9 mouse cellular contexts compared by ENCODE assay signal in genomic region chr14:75060562-75060961, GRCm38 (mm10). TPM values are rescaled to one million over a fixed set of nuclear protein-coding genes. Genes with fewer than 3 reads are reported as not detected.
A peak's percentile ranks its signal among the peaks of the same experiment; 100 is the strongest.
DNase-seq lines count a peak whose midpoint lies in the region; TF ChIP-seq lines count a peak whose summit lies in the region.
"Had no signal": no experiment of that assay in that cellular context is flagged by ENCODE, and none has a peak within 500 bp of the region (broad histone marks: within the 10 kb centered on the region; RNA-seq: fewer than 3 reads in every experiment).

No protein-coding gene starts in this region.

- peak; percentile 21 to 43 for DNase-seq in layer of hippocampus, postnatal 10 days (ENCODE audit: low spot score in 2 of 2)
- no peak for DNase-seq in layer of hippocampus, postnatal 25 days (ENCODE audit: extremely low spot score in 1 of 2, low spot score in 1 of 2)
- peak; percentile 41 for DNase-seq in ES-CJ7 (ENCODE audit: low read depth, low spot score)
- peak; percentile 55 for DNase-seq in brain, embryonic 14.5 days (ENCODE audit: low read depth)
- DNase-seq in heart, adult 8-10 months (ENCODE audit: low spot score): peak; percentile 46
- DNase-seq in left cerebral cortex, adult 2 months (ENCODE audit: extremely low spot score in 1 of 2, low spot score in 2 of 2): peak in 1 of 2 experiments; percentile 15
- DNase-seq in retina, adult 2 months (ENCODE audit: low read depth, low spot score): peak; percentile 23
- no peak for DNase-seq in urinary bladder, adult 2 months (ENCODE audit: low spot score)

- H3K27ac ChIP-seq in left cerebral cortex, adult 2 months: no peak overlapping the region
- H3K27ac ChIP-seq: neural tube, embryonic 13.5 days had no signal

- intact Hi-C loops in left cerebral cortex, adult 2 months (cut with DNase I): loop anchor here (5.0 to 10.0 kb wide), 3 partner anchors 67 to 664 kb away; no protein-coding TSS in a partner anchor

- TF ChIP-seq CTCF in brain, embryonic 14.5 days (IDR thresholded peaks at IDR 0.05; ENCODE audit: borderline replicate concordance, extremely low read depth, insufficient read depth, insufficient read length): peak; percentile 67; the same call in 1 of the 2 replicates
- TF ChIP-seq CTCF in left cerebral cortex, adult 2 months (IDR thresholded peaks at IDR 0.05): peak; percentile 82

- no peak overlapping the region for H3K4me3 ChIP-seq in left cerebral cortex, adult 2 months
- H3K4me3 ChIP-seq: neural tube, embryonic 13.5 days had no signal

- TF ChIP-seq POLR2A in brain, embryonic 14.5 days (IDR thresholded peaks at IDR 0.05; ENCODE audit: borderline replicate concordance, extremely low read depth, insufficient read depth, insufficient read length, poor library complexity, severe bottlenecking): no peak

RNA-seq across cellular contexts. Expression of gene Rubcnl, which starts 44.7 kb away (rescaled TPM):
- 1 to 10 TPM; 1.0 to 1.1 TPM for total RNA-seq in layer of hippocampus, postnatal 10 days (2021)
- total RNA-seq in layer of hippocampus, postnatal 25 days (2021): 1 to 10 TPM in 1 of 2 experiments, under 1 TPM in 1; 0.99 to 1.0 TPM
- polyA plus RNA-seq in brain, embryonic 14.5 days (2012; rRNA removed): 0.16 and 0.25 TPM in 2 replicates
- 1 to 10 TPM in 2 of 4 experiments, under 1 TPM in 2; 0.69 to 1.3 (median 0.99) TPM for total RNA-seq in heart, adult 8-10 months (2022)
- total RNA-seq in left cerebral cortex, adult 2 months (2021): 1 to 10 TPM; 2.1 to 2.8 TPM
- 1.7 TPM in 2 replicates for polyA plus RNA-seq in urinary bladder, adult 2 months (2012; rRNA removed)

Comparison
In these comparisons a context has a peak if more than half of its experiments do, and no peak if none do; other contexts are left out.
1. DNase-seq: peak in layer of hippocampus, postnatal 10 days (2 of 2), ES-CJ7 (single experiment), brain, embryonic 14.5 days (single experiment), heart, adult 8-10 months (single experiment) and retina, adult 2 months (single experiment); none in layer of hippocampus, postnatal 25 days (0 of 2) and urinary bladder, adult 2 months (single experiment).